Mouse (Mus musculus) gonadal fat pad, adult 2 months (tissue): ENCODE measurements at regions not wholly inside any gene's neighbourhood (a gene's known extent, or its start where the extent isn't known, plus 50 kb on each side); places are given as distances from the start of the nearest gene placed in this dataset.
"Not testable (repeated sequence)": the region's sequence is repeated elsewhere in the genome, so short reads cannot be mapped to it uniquely, and the experiment has no call there.

ENCODE experiments used
- DNase-seq: peaks from one replicate; pipeline ENCODE4 v3.0.0-alpha.2; 2012; ENCODE audit warnings: low read depth

- no peak for DNase-seq
Observed at GRCm38 (mm10) chr5:3247333-3247732, 94.0 kb upstream of the Cdk6 start.

- no peak for DNase-seq
Observed at GRCm38 (mm10) chr5:3250273-3250672, 91.0 kb upstream of the Cdk6 start.

GRCm38 (mm10) chr5:3260289-3260688, 81.0 kb upstream of the Cdk6 start:
- no peak for DNase-seq

GRCm38 (mm10) chr5:3264988-3265738, 76.1 kb upstream of the Cdk6 start:
- DNase-seq, result not testable (repeated sequence)

GRCm38 (mm10) chr5:3267021-3267420, 74.3 kb upstream of the Cdk6 start:
- no peak for DNase-seq

- DNase-seq, result peak; percentile 47
Observed at GRCm38 (mm10) chr5:3269760-3270159, 71.5 kb upstream of the Cdk6 start.

GRCm38 (mm10) chr5:3273140-3273539, 68.1 kb upstream of the Cdk6 start:
- DNase-seq, result not testable (repeated sequence)

GRCm38 (mm10) chr5:3277241-3277640, 64.0 kb upstream of the Cdk6 start:
- DNase-seq, result not testable (repeated sequence)

GRCm38 (mm10) chr5:3278956-3279355, 62.3 kb upstream of the Cdk6 start:
- DNase-seq, result not testable (repeated sequence)

- DNase-seq, result not testable (repeated sequence)
Observed at GRCm38 (mm10) chr5:3281911-3282506, 59.3 kb upstream of the Cdk6 start.

- no peak for DNase-seq
Observed at GRCm38 (mm10) chr5:3283083-3283482, 58.2 kb upstream of the Cdk6 start.

- not testable (repeated sequence) for DNase-seq
Observed at GRCm38 (mm10) chr5:3284335-3284734, 57.0 kb upstream of the Cdk6 start.

- not testable (repeated sequence) for DNase-seq
Observed at GRCm38 (mm10) chr5:3289991-3290417, 51.3 kb upstream of the Cdk6 start.
